Mouse (Mus musculus) G1E-ER4 (cell line): ENCODE data around the gene Gm2381. TPM values are rescaled to one million over a fixed set of nuclear protein-coding genes. Genes with fewer than 3 reads are reported as not detected.
"Not testable (repeated sequence)": the region's sequence is repeated elsewhere in the genome, so short reads cannot be mapped to it uniquely, and the experiment has no call there.

Experiments used
- GATA1 ChIP-seq: IDR thresholded peaks from one replicate; pipeline ENCODE4 v1.8.0; 2012; ENCODE audit warnings: low read length, inconsistent platforms
- polyA plus RNA-seq: library from polyadenylated mRNA; stranded (reverse); fragments of >175 nt; gene quantifications from 2 replicates; pipeline ENCODE4 v1.2.3, GENCODE M21; 2012

The Gm2381 gene
- not detected in 2 replicates for polyA plus RNA-seq

GRCm38 (mm10) chr7:42866801-42867458 lies at the start of gene Gm2381:
Gene Gm2381, minus strand, starts transcription at chr7:42867234.
- TF ChIP-seq GATA1: not testable (repeated sequence)

DNA sequence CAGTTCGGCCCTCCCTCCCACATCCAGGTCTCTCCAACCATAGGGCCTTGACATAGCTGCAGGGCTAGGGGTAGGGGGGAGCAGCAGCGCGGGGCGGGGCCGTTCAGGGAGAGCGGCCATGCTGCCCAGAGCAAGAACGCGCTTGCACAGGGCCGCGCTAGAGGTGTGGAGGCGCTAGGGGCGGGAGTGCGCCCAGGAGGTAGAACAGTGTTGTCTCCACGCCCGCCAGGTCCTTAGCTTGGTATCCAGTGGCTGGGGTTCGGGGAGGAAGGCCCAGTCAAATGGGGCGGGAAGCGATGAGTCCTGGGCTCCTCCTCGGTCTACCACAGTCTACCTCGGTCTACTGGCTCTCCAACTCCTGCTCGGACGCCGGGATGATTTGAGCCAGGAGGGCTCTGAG lies 11.1 kb upstream of the Gm2381 start:
- TF ChIP-seq GATA1: no peak

GRCm38 (mm10) chr7:42832221-42832620 lies 34.8 kb downstream of the Gm2381 start:
- no peak for TF ChIP-seq GATA1

DNA sequence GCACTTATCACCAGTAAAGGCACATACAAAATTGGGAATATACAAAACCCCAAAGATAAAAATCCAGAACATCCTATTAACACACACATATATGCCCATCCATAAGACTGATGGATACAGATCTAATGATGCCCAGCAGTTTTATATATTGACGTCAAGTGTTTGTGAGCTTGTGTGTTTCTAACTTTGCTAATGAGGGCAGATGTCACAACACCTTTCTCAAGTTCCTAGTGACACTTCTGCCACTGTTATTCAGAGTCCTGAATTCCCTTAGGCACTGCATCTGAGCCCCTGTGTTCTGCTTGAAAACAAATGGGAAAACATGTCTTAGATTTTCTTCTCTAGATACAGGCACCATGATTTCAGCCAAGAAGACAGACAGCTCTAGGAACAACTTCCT lies 73.6 kb downstream of the Gm2381 start, which contains the start of gene Vmn2r62:
Gene Vmn2r62, minus strand, starts transcription at position 101 of the 400 bp plus-strand sequence.
- not testable (repeated sequence) for TF ChIP-seq GATA1

Other genes with a start within 250 kb of the Gm2381 start
- gene Zfp976, start 224.6 kb downstream of the Gm2381 start, polyA plus RNA-seq: 0.05 and 0.08 TPM in 2 replicates
- 0.12 and 0.24 TPM in 2 replicates for gene Zfp975, start 174.5 kb downstream of the Gm2381 start, polyA plus RNA-seq
- gene Gm17067, start 140.2 kb downstream of the Gm2381 start, polyA plus RNA-seq: not detected in 2 replicates
- gene Vmn2r62, start 73.7 kb downstream of the Gm2381 start, polyA plus RNA-seq: not detected in 2 replicates
- gene Vmn2r63, start 66.6 kb upstream of the Gm2381 start, polyA plus RNA-seq: not detected in 2 replicates
- not detected in 2 replicates for gene Gm9268, start 151.5 kb upstream of the Gm2381 start, polyA plus RNA-seq
- gene Zfp936, start 247.0 kb upstream of the Gm2381 start, polyA plus RNA-seq: not detected in 2 replicates